Mouse (Mus musculus): ENCODE results near the gene Rab29. TPM values are rescaled to one million over a fixed set of nuclear protein-coding genes. Genes with fewer than 3 reads are reported as not detected.
"Not testable (repeated sequence)": the region's sequence is repeated elsewhere in the genome, so short reads cannot be mapped to it uniquely, and the experiment has no call there.

The Rab29 gene
- polyA plus RNA-seq (2014; fragmentation: Nextera tagmentation; extraction: Ambion mirVana), result 6.9 and 7.0 TPM in 2 replicates

DNA sequence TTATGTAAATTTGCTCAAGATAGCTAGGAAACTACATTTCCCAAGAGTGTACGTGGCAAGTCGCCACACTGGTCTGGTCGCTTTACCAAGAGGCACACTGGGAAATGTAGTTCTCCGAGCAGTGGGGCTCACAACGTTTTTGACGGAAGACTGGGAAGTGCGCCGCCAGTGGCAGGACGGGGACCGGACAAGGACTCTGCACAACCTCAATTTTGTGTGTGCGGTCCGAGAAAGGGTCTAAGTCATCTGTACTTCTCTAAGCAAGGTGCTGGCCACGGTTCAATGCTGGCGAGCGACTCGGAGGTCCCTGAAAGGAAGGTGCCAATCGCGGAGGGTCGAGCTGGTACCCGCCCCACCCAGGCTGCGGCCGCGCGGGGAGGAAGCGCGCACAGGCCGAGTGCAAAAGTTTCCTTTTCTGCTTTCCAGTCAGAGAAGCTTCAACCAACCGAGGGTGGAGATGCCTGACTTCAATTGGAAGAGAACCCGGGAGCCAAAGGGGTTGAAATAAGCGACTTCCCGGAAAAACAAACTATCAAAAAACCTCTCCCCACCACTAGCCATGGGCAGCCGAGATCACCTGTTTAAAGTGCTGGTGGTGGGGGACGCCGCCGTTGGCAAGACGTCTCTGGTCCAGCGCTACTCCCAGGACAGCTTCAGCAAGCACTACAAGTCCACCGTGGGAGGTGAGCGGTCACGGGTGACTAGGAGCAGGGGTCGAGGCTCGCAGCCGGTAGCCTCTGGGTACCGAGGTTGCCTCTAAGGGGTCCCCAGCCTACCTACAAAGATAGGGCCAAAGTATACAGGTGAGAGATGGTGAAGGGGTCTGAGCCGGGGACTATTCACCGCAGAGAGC is at the start of gene Rab29:
Gene Rab29 (plus strand): TSS at position 132 of the 853 bp plus-strand sequence.
- no peak within 1 kb of the TSS for H3K27ac ChIP-seq
- H3K9me3 ChIP-seq (ENCODE audit: control insufficient read depth, low read length), result no peaks in the 10 kb centered on the region
- H3K36me3 ChIP-seq (replicated peaks; ENCODE audit: control insufficient read depth, insufficient read depth), result no peaks in the 10 kb centered on the region
- peak within 1 kb of the TSS; percentile 52 for H3K4me3 ChIP-seq (replicated peaks; ENCODE audit: low read length)
- peak within 1 kb of the TSS; percentile 49 for H3K9ac ChIP-seq
- 2% methylated on average over 46 of the region's 46 CpGs for WGBS
- H3K27me3 ChIP-seq (ENCODE audit: control insufficient read depth, insufficient read depth, low read length), result no peaks in the 10 kb centered on the region
- H3K4me1 ChIP-seq (replicated peaks; ENCODE audit: control insufficient read depth, insufficient read depth, low read length), result no peaks in the 10 kb centered on the region
- peak; percentile 97 for ATAC-seq (ENCODE audit: low FRiP score)
- peak; percentile 91 for DNase-seq (ENCODE audit: low spot score)
- H3K4me2 ChIP-seq (replicated peaks), result peak within 1 kb of the TSS; percentile 74

- not testable (repeated sequence) for ATAC-seq (ENCODE audit: low FRiP score); H3K36me3 ChIP-seq (replicated peaks; ENCODE audit: control insufficient read depth, insufficient read depth); H3K4me1 ChIP-seq (replicated peaks; ENCODE audit: control insufficient read depth, insufficient read depth, low read length); H3K27me3 ChIP-seq (ENCODE audit: control insufficient read depth, insufficient read depth, low read length); H3K4me2 ChIP-seq (replicated peaks); H3K9ac ChIP-seq; H3K4me3 ChIP-seq (replicated peaks; ENCODE audit: low read length); DNase-seq (ENCODE audit: low spot score); H3K27ac ChIP-seq; H3K9me3 ChIP-seq (ENCODE audit: control insufficient read depth, low read length)
- 75% methylated on average over 8 of the region's 9 CpGs for WGBS
Measured at GRCm38 (mm10) chr1:131820353-131820752, 46.7 kb upstream of the Rab29 start.

DNA sequence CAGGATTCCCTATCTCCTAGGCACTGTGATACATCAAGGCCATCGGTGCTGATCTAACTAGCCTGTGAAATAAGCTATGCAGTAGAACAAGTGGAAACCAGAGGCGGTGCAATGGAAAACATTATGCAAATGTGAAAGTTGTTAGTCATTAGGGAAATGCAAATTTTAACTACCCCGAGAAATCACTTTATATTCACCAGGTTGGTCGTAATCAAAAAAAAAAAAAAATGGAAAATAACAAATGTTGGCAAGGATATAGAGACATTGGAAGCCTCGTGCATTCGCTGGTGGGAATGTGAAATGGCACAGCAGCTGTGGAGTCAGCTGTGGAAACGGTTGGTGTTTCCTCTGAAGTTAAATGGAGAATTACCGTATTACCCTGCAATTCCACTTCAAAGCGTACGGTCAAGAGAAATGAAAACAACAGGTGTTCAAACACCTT is 46.1 kb upstream of the Rab29 start:
- Histone ChIP-seq H3K4me3 (replicated peaks; ENCODE audit: low read length) (no peak overlapping the region), H3K36me3 (replicated peaks; ENCODE audit: control insufficient read depth, insufficient read depth) (no peaks in the 10 kb centered on the region), H3K27ac (no peak overlapping the region), H3K9me3 (ENCODE audit: control insufficient read depth, low read length) (peaks cover 6% of the 10 kb centered on the region; the same call in 1 of the 2 replicates), H3K4me2 (replicated peaks) (no peak overlapping the region), H3K4me1 (replicated peaks; ENCODE audit: control insufficient read depth, insufficient read depth, low read length) (no peaks in the 10 kb centered on the region), H3K27me3 (ENCODE audit: control insufficient read depth, insufficient read depth, low read length) (no peaks in the 10 kb centered on the region), H3K9ac (no peak overlapping the region)
- DNase-seq (ENCODE audit: low spot score) (peak; percentile 28), ATAC-seq (ENCODE audit: low FRiP score) (no peak)
- WGBS, result 78% methylated on average over 10 of the region's 10 CpGs

DNA sequence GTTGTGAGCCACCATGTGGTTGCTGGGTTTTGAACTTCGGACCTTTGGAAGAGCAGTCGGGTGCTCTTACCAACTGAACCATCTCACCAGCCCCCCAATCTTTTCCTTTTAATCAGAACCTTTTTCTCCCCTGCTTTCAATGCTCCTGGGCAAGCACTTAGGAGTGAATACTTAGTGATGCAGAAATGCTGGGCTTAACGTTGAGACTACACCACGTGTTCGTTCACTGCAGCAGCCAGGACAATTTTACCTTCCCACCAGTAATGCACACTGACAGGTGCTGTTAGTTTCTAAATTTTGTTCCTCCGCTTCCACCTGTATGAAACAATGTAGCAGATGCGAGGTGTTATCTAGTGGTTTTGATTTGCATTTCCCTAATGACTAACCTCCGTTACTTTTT is 44.7 kb upstream of the Rab29 start:
- Histone ChIP-seq H3K4me3 (replicated peaks; ENCODE audit: low read length) (no peak overlapping the region), H3K4me2 (replicated peaks) (no peak overlapping the region), H3K27ac (no peak overlapping the region), H3K4me1 (replicated peaks; ENCODE audit: control insufficient read depth, insufficient read depth, low read length) (0 out of 2 replicates have a peak, but pooled peaks cover 5% of the 10 kb centered on the region), H3K9me3 (ENCODE audit: control insufficient read depth, low read length) (peaks cover 6% of the 10 kb centered on the region; the same call in 1 of the 2 replicates), H3K9ac (no peak overlapping the region), H3K27me3 (ENCODE audit: control insufficient read depth, insufficient read depth, low read length) (no peaks in the 10 kb centered on the region), H3K36me3 (replicated peaks; ENCODE audit: control insufficient read depth, insufficient read depth) (no peaks in the 10 kb centered on the region)
- DNase-seq (ENCODE audit: low spot score) (no peak), ATAC-seq (ENCODE audit: low FRiP score) (no peak)
- 77% methylated on average over 8 of the region's 8 CpGs for WGBS

GRCm38 (mm10) chr1:131822856-131823492 is 44.0 kb upstream of the Rab29 start:
- Histone ChIP-seq H3K27ac (no peak overlapping the region), H3K36me3 (replicated peaks; ENCODE audit: control insufficient read depth, insufficient read depth) (no peaks in the 10 kb centered on the region), H3K9me3 (ENCODE audit: control insufficient read depth, low read length) (peaks cover 6% of the 10 kb centered on the region; the same call in 1 of the 2 replicates), H3K4me2 (replicated peaks) (no peak overlapping the region), H3K9ac (no peak overlapping the region), H3K4me3 (replicated peaks; ENCODE audit: low read length) (no peak overlapping the region), H3K4me1 (replicated peaks; ENCODE audit: control insufficient read depth, insufficient read depth, low read length) (0 out of 2 replicates have a peak, but pooled peaks cover 6% of the 10 kb centered on the region), H3K27me3 (ENCODE audit: control insufficient read depth, insufficient read depth, low read length) (no peaks in the 10 kb centered on the region)
- ATAC-seq (ENCODE audit: low FRiP score), result no peak
- 93% methylated on average over 1 of the region's 1 CpGs for WGBS
- no peak for DNase-seq (ENCODE audit: low spot score)

DNA sequence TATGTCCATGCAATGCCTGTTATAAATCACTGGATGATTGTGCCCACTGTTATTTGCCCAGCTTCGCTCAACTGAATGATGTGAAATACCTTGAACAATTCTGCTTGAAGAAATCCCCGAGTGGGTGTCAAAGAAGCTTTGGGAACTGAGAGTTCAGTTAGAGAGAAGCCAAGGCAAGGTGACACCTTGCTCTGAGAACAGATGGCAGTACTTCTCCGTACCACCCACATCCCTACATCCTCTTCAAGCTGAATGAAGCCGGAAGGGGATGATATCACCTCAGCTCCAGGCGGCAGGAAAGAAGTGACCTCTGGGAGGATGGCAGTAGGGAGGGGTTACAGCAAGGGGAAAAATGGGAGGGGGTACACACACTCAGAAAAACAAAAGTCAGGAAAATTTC is 43.5 kb upstream of the Rab29 start:
- H3K27me3 ChIP-seq (ENCODE audit: control insufficient read depth, insufficient read depth, low read length), result no peaks in the 10 kb centered on the region
- no peak overlapping the region for H3K4me2 ChIP-seq (replicated peaks)
- ATAC-seq (ENCODE audit: low FRiP score) (no peak), DNase-seq (ENCODE audit: low spot score) (no peak)
- H3K36me3 ChIP-seq (replicated peaks; ENCODE audit: control insufficient read depth, insufficient read depth), result no peaks in the 10 kb centered on the region
- no peak overlapping the region for H3K27ac ChIP-seq
- H3K9me3 ChIP-seq (ENCODE audit: control insufficient read depth, low read length), result peaks cover 6% of the 10 kb centered on the region; the same call in 1 of the 2 replicates
- WGBS, result 80% methylated on average over 5 of the region's 5 CpGs
- 0 out of 2 replicates have a peak, but pooled peaks cover 6% of the 10 kb centered on the region for H3K4me1 ChIP-seq (replicated peaks; ENCODE audit: control insufficient read depth, insufficient read depth, low read length)
- no peak overlapping the region for H3K9ac ChIP-seq
- H3K4me3 ChIP-seq (replicated peaks; ENCODE audit: low read length), result no peak overlapping the region

DNA sequence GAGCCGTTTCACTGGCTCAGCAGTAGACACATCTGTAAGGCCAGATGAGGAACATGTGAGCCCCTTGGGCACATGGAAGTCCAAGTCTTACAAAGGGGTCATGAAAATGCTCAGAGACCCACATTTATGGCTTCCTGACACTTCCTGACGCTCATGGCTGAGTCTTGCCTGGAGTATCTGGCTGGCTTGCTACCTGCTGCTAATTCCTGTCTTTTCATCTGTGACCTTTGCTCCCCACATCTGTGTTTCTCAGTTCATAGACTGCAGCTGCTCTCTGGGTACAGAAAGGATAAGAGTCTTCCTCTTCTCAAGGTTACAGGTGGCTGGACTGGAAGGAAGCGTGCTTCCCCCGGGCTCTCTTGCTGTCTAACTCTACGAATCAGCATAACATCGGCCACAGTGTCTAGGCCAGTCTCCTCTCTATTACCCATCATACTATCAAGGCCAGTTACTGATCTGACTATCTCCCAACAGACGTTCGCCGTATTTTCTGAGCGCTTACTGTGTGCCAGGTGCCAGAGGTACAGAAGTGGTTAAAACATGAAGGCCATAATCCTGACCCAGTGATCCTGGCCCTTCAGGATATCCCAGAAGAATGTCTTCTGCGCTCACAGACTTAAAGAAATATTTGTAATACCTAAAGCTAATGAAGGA is 42.4 kb upstream of the Rab29 start:
- H3K4me1 ChIP-seq (replicated peaks; ENCODE audit: control insufficient read depth, insufficient read depth, low read length), result peaks cover 16% of the 10 kb centered on the region
- no peak for DNase-seq (ENCODE audit: low spot score)
- no peaks in the 10 kb centered on the region for H3K27me3 ChIP-seq (ENCODE audit: control insufficient read depth, insufficient read depth, low read length)
- H3K36me3 ChIP-seq (replicated peaks; ENCODE audit: control insufficient read depth, insufficient read depth), result no peaks in the 10 kb centered on the region
- H3K9ac ChIP-seq, result no peak overlapping the region
- 93% methylated on average over 11 of the region's 11 CpGs for WGBS
- no peaks in the 10 kb centered on the region for H3K9me3 ChIP-seq (ENCODE audit: control insufficient read depth, low read length)
- H3K4me3 ChIP-seq (replicated peaks; ENCODE audit: low read length), result no peak overlapping the region
- H3K27ac ChIP-seq, result no peak overlapping the region
- ATAC-seq (ENCODE audit: low FRiP score), result no peak
- no peak overlapping the region for H3K4me2 ChIP-seq (replicated peaks)

DNA sequence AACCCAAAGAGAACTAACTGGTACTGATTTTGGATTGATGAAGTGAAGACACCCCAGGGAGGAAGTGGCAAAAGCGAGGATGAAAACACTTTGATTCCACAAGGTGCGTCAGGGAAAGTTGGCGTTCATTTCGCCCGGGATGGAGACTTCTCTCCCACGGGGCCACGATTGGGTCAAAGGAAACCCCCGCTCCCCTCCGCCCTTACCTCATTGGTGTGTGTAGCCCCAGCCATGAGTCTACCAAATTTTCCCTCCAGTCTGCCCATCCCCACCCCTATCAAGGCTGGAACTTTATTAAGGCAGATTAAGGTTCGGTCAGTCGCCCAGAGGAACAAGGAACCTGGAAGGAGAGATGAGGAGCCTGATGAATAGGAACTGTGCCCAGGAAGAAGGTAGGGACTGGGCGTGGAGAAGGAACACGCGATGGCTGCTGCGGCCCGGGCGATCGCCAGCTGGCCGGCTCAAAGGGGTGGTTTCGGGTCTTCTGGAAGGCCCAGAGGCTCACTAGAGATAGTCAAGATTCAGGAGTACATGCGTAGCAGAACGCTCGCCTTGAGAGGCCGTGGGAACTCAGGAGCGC is 39.7 kb upstream of the Rab29 start, which contains the start of gene Slc41a1:
Gene Slc41a1 (plus strand): TSS at position 287 of the 580 bp plus-strand sequence.
- Histone ChIP-seq H3K4me2 (replicated peaks) (peak within 1 kb of the TSS; percentile 68), H3K27me3 (ENCODE audit: control insufficient read depth, insufficient read depth, low read length) (no peaks in the 10 kb centered on the region), H3K4me1 (replicated peaks; ENCODE audit: control insufficient read depth, insufficient read depth, low read length) (peaks cover 23% of the 10 kb centered on the region), H3K36me3 (replicated peaks; ENCODE audit: control insufficient read depth, insufficient read depth) (0 out of 2 replicates have a peak, but pooled peaks cover 7% of the 10 kb centered on the region), H3K9me3 (ENCODE audit: control insufficient read depth, low read length) (no peaks in the 10 kb centered on the region), H3K4me3 (replicated peaks; ENCODE audit: low read length) (peak within 1 kb of the TSS; percentile 64), H3K9ac (peak within 1 kb of the TSS; percentile 76), H3K27ac (peak within 1 kb of the TSS; percentile 75)
- DNase-seq (ENCODE audit: low spot score), result no peak
- WGBS, result 2% methylated on average over 25 of the region's 25 CpGs
- ATAC-seq (ENCODE audit: low FRiP score), result peak; percentile 66; the same call in 1 of the 2 replicates

All from hindbrain, embryonic 14.5 days (tissue).